15 mouse cellular contexts compared by ENCODE assay signal in genomic region chr6:78757619-78758018, GRCm38 (mm10).
A peak's percentile ranks its signal among the peaks of the same experiment; 100 is the strongest.
DNase-seq lines count a peak whose midpoint lies in the region; ATAC-seq and TF ChIP-seq lines count a peak whose summit lies in the region.
"Had no signal": no experiment of that assay in that cellular context is flagged by ENCODE, and none has a peak within 500 bp of the region (broad histone marks: within the 10 kb centered on the region; RNA-seq: fewer than 3 reads in every experiment).

No protein-coding gene starts in this region.

- WGBS in kidney, postnatal 0 days, result 93% methylated on average over 3 of the region's 3 CpGs
- WGBS in midbrain, postnatal 0 days, result 93% methylated on average over 3 of the region's 3 CpGs
- WGBS in midbrain, embryonic 15.5 days, result 94% methylated on average over 3 of the region's 3 CpGs

- peak; percentile 15; the same call in 1 of the 2 replicates for TF ChIP-seq CTCF in kidney, postnatal 0 days (IDR thresholded peaks at IDR 0.05; ENCODE audit: low read depth)
- TF ChIP-seq CTCF in midbrain, postnatal 0 days (IDR thresholded peaks at IDR 0.05), result 0 out of 2 replicates have a peak, but pooled peaks have one; percentile 16

- H3K27ac ChIP-seq in kidney, postnatal 0 days, result no peak overlapping the region
- H3K27ac ChIP-seq in midbrain, postnatal 0 days (ENCODE audit: low read depth, low read length), result no peak overlapping the region
- H3K27ac ChIP-seq in midbrain, embryonic 15.5 days, result no peak overlapping the region
- H3K27ac ChIP-seq: embryonic facial prominence, embryonic 13.5 days; gastrocnemius, adult 2 months; kidney, embryonic 15.5 days had no signal

- no peaks in the 10 kb centered on the region for H3K9me3 ChIP-seq in kidney, postnatal 0 days (replicated peaks; ENCODE audit: low read length)
- no peaks in the 10 kb centered on the region for H3K9me3 ChIP-seq in midbrain, postnatal 0 days (ENCODE audit: low read length)
- no peaks in the 10 kb centered on the region for H3K9me3 ChIP-seq in midbrain, embryonic 15.5 days
- H3K9me3 ChIP-seq: embryonic facial prominence, embryonic 13.5 days; G1E; kidney, embryonic 15.5 days had no signal

- no peaks in the 10 kb centered on the region for H3K27me3 ChIP-seq in kidney, postnatal 0 days (ENCODE audit: insufficient read depth, low read length)
- no peaks in the 10 kb centered on the region for H3K27me3 ChIP-seq in midbrain, postnatal 0 days (ENCODE audit: insufficient read depth, low read length)
- no peaks in the 10 kb centered on the region for H3K27me3 ChIP-seq in midbrain, embryonic 15.5 days (replicated peaks)
- H3K27me3 ChIP-seq: embryonic facial prominence, embryonic 13.5 days; kidney, embryonic 15.5 days had no signal

- no peak overlapping the region for H3K4me3 ChIP-seq in kidney, postnatal 0 days (replicated peaks; ENCODE audit: low read depth, low read length)
- no peak overlapping the region for H3K4me3 ChIP-seq in midbrain, postnatal 0 days (ENCODE audit: low read depth, low read length)
- H3K4me3 ChIP-seq in midbrain, embryonic 15.5 days, result no peak overlapping the region
- H3K4me3 ChIP-seq: embryonic facial prominence, embryonic 13.5 days; gastrocnemius, adult 2 months; kidney, embryonic 15.5 days had no signal

- no peak overlapping the region for H3K4me2 ChIP-seq in kidney, postnatal 0 days (ENCODE audit: low read length)
- no peak overlapping the region for H3K4me2 ChIP-seq in midbrain, postnatal 0 days (ENCODE audit: low read depth, low read length, poor library complexity, severe bottlenecking)
- no peak overlapping the region for H3K4me2 ChIP-seq in midbrain, embryonic 15.5 days
- H3K4me2 ChIP-seq: embryonic facial prominence, embryonic 13.5 days; kidney, embryonic 15.5 days had no signal

- DNase-seq in kidney, postnatal 0 days (ENCODE audit: low spot score), result no peak
- no peak for DNase-seq in kidney, adult 8-10 months
- DNase-seq in midbrain, postnatal 0 days (ENCODE audit: low spot score), result no peak
- DNase-seq in ZHBTc4 (ENCODE audit: low read depth, low spot score), result peak; percentile 59
- DNase-seq in ovary, postnatal 36 days (ENCODE audit: low spot score), result no peak
- DNase-seq: adrenal gland, postnatal 10 days; cerebellum, adult 9-10 months; gastrocnemius, adult 2 months; midbrain, embryonic 14.5 days had no signal

- H3K36me3 ChIP-seq in kidney, postnatal 0 days (ENCODE audit: insufficient read depth, low read length), result no peaks in the 10 kb centered on the region
- H3K36me3 ChIP-seq in midbrain, postnatal 0 days (ENCODE audit: insufficient read depth, low read length), result no peaks in the 10 kb centered on the region
- H3K36me3 ChIP-seq in midbrain, embryonic 15.5 days (replicated peaks), result no peaks in the 10 kb centered on the region
- H3K36me3 ChIP-seq: embryonic facial prominence, embryonic 13.5 days; G1E; kidney, embryonic 15.5 days had no signal

- no peaks in the 10 kb centered on the region for H3K4me1 ChIP-seq in kidney, postnatal 0 days (replicated peaks; ENCODE audit: insufficient read depth, low read length)
- H3K4me1 ChIP-seq in midbrain, postnatal 0 days (ENCODE audit: insufficient read depth, low read length), result no peaks in the 10 kb centered on the region
- no peaks in the 10 kb centered on the region for H3K4me1 ChIP-seq in midbrain, embryonic 15.5 days
- H3K4me1 ChIP-seq: embryonic facial prominence, embryonic 13.5 days; kidney, embryonic 15.5 days had no signal

- no peak for ATAC-seq in kidney, postnatal 0 days (replicated peaks; ENCODE audit: low FRiP score, low read depth)
- ATAC-seq in midbrain, postnatal 0 days (ENCODE audit: low FRiP score), result no peak
- ATAC-seq in midbrain, embryonic 15.5 days (replicated peaks), result no peak
- ATAC-seq in cerebellum, adult (ENCODE audit: insufficient number of reproducible peaks, low FRiP score, low TSS enrichment), result no peak
- ATAC-seq: lung, postnatal 0 days had no signal

- no peak overlapping the region for H3K9ac ChIP-seq in kidney, postnatal 0 days (ENCODE audit: low read depth, low read length)
- no peak overlapping the region for H3K9ac ChIP-seq in midbrain, postnatal 0 days (replicated peaks; ENCODE audit: low read length, poor library complexity, severe bottlenecking)
- no peak overlapping the region for H3K9ac ChIP-seq in midbrain, embryonic 15.5 days
- H3K9ac ChIP-seq: embryonic facial prominence, embryonic 13.5 days; kidney, embryonic 15.5 days had no signal
